Mouse (Mus musculus) midbrain, postnatal 0 days (tissue): ENCODE results near the gene Serpina5. TPM values are rescaled to one million over a fixed set of nuclear protein-coding genes. Genes with fewer than 3 reads are reported as not detected.

Experiments
- ATAC-seq: fragments of 200-750 bp; cut with Nextera tagmentation; 2 replicates; pipeline ENCODE4 v1.8.0; 2017; ENCODE audit warnings: moderate number of reproducible peaks, mild to moderate bottlenecking, moderate TSS enrichment, moderate library complexity; ENCODE audit not compliant: low FRiP score
- DNase-seq: peaks from one replicate; pipeline ENCODE4 v3.0.0-alpha.2; 2015; ENCODE audit warnings: low spot score
- H3K27ac ChIP-seq: fragments of 300-500 bp; sonication (generic); 2 replicates; pipeline ENCODE4 v1.5.1; 2014; ENCODE audit warnings: low read depth, mild to moderate bottlenecking, low read length, mixed read lengths
- H3K27me3 ChIP-seq: fragments of 300-500 bp; sonication (generic); 2 replicates; pipeline ENCODE4 v1.6.1; 2014; ENCODE audit warnings: low read length, control low read depth, mixed read lengths; ENCODE audit not compliant: insufficient read depth
- H3K36me3 ChIP-seq: fragments of 300-500 bp; sonication (generic); 2 replicates; pipeline ENCODE4 v1.6.1; 2014; ENCODE audit warnings: low read length, control low read depth, mixed read lengths; ENCODE audit not compliant: insufficient read depth
- H3K4me1 ChIP-seq: fragments of 300-500 bp; sonication (generic); 2 replicates; pipeline ENCODE4 v1.6.1; 2014; ENCODE audit warnings: mild to moderate bottlenecking, control low read depth, antibody characterized with exemption, low read length, mixed read lengths; ENCODE audit not compliant: insufficient read depth
- H3K4me2 ChIP-seq: fragments of 300-500 bp; sonication (generic); 2 replicates; pipeline ENCODE4 v1.6.1; 2014; ENCODE audit warnings: low read depth, mild to moderate bottlenecking, low read length, mixed read lengths; ENCODE audit not compliant: poor library complexity, severe bottlenecking
- H3K4me3 ChIP-seq: fragments of 300-500 bp; sonication (generic); 2 replicates; pipeline ENCODE4 v1.5.1; 2014; ENCODE audit warnings: low read depth, mild to moderate bottlenecking, low read length, moderate library complexity
- H3K9ac ChIP-seq: fragments of 300-500 bp; sonication (generic); replicated peaks from 2 replicates; pipeline ENCODE4 v1.6.1; 2014; ENCODE audit warnings: mild to moderate bottlenecking, low read length, moderate library complexity, mixed read lengths; ENCODE audit not compliant: poor library complexity, severe bottlenecking
- H3K9me3 ChIP-seq: fragments of 300-500 bp; sonication (generic); 2 replicates; pipeline ENCODE4 v1.6.1; 2016; ENCODE audit warnings: low read length, control low read depth
- CTCF ChIP-seq: IDR thresholded peaks from 2 replicates; pipeline ENCODE4 v1.5.1; 2016; ENCODE audit warnings: antibody characterized with exemption, mild to moderate bottlenecking
- WGBS: fragments of 180-500 bp; shearing (Covaris S2); extraction: QIAGEN DNeasy Blood & Tissue Kit; methylation state at CpG from one replicate; pipeline ENCODE4 v1.1.7; 2014; 5-methylcytosine and 5-hydroxymethylcytosine counted together
- polyA plus RNA-seq: library from polyadenylated mRNA; unstranded; fragments of >200 nt; fragmentation: Nextera tagmentation; extraction: Ambion mirVana; gene quantifications from 2 replicates; pipeline ENCODE4 v1.2.1, GENCODE M21; 2015
- total RNA-seq: library from RNA; depleted of rRNA; stranded (reverse); fragments of >200 nt; gene quantifications from 2 replicates; pipeline ENCODE4 v1.2.3, GENCODE M21; 2014; rRNA removed

Gene Serpina5
- total and polyA plus RNA-seq, 2 experiments from 2014 or later, result not detected

DNA sequence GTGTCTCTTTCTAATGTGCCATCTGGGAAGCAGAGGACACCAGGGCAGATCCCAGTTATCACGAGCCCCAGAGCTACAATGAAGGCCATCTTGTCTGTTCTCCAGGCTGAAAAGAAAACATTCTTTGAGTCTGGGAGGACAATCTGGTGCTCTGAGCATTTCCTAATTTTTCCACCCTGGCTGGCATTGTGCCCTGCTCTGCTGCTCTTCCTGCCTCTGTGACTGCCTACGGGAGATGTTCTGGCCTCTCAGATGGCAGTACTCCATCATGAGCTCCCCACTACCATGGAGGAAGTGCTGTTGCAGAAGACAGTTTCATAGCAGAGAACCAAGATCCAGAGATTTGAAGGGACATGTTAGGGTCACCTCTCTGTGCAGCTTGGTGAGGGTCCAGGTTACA lies 51.1 kb downstream of the Serpina5 start:
- H3K4me1 ChIP-seq, result no peaks in the 10 kb centered on the region
- ATAC-seq (no peak), DNase-seq (no peak)
- no peaks in the 10 kb centered on the region for H3K9me3 ChIP-seq
- no peak overlapping the region for H3K9ac ChIP-seq
- no peak overlapping the region for H3K4me2 ChIP-seq
- no peaks in the 10 kb centered on the region for H3K27me3 ChIP-seq
- H3K4me3 ChIP-seq, result no peak overlapping the region
- H3K27ac ChIP-seq, result no peak overlapping the region
- no peak for TF ChIP-seq CTCF
- 81% methylated on average over 2 of the region's 2 CpGs for WGBS
- H3K36me3 ChIP-seq, result no peaks in the 10 kb centered on the region

DNA sequence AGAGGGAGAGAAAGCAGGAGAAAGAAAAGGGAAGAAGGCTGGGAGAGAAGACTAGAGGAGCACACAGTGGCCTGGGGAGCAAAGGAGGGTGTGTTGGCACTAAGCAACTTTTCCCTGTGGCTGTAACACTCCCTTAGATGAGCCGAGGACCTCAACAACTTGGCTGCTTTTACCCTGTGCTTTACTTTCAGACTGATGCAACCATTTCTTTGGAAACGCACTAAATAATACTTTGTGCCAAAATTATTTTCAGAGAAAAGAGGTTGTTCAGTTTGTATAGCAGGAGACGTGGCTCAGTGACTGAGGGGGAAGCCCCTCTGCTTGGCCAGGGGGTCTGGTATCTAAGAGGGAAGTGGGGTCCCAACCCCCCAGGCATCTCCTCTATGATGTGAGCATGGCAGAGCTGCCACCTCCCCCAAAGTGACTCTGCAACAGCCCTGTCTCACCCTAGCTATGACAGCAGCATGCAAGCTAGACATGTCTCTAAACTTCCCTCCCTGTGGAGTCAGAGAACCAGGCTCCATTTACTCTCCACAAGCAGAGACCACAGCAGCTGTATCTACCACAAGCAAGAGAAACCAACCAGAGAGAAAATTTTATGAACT lies 52.2 kb downstream of the Serpina5 start:
- Histone ChIP-seq H3K27ac (no peak overlapping the region), H3K4me2 (no peak overlapping the region), H3K27me3 (no peaks in the 10 kb centered on the region), H3K4me1 (no peaks in the 10 kb centered on the region), H3K9ac (no peak overlapping the region), H3K36me3 (no peaks in the 10 kb centered on the region), H3K9me3 (no peaks in the 10 kb centered on the region), H3K4me3 (no peak overlapping the region)
- DNase-seq, result no peak
- WGBS, result 77% methylated on average over 3 of the region's 3 CpGs
- no peak for TF ChIP-seq CTCF
- no peak for ATAC-seq

DNA sequence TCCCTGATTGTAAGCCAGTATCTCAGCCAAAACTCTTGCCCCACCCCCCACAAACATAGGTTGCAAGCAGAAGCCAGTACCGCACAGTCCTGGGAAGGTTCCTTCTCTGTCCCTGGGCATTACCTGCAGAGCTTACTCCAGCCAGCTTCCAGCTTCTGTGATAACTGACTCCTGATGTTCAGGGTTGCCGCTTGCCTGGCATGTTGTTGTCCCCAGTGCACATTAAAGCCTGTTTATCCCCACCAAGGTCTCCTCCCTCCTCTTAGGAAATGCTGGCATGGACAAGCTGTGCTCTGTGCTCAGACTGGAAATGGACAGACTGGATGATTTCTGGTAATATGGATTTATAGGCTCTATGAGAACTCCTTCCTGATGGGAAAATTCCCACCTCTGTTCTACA lies 52.7 kb downstream of the Serpina5 start, which contains the start of gene Serpina3c:
TSS of gene Serpina3c (minus strand) at position 215 of the 400 bp plus-strand sequence.
- Histone ChIP-seq H3K27ac (no peak within 1 kb of the TSS), H3K27me3 (no peaks in the 10 kb centered on the region), H3K4me3 (no peak within 1 kb of the TSS), H3K36me3 (no peaks in the 10 kb centered on the region), H3K9ac (no peak within 1 kb of the TSS), H3K4me2 (no peak within 1 kb of the TSS), H3K9me3 (no peaks in the 10 kb centered on the region), H3K4me1 (no peaks in the 10 kb centered on the region)
- DNase-seq, result no peak
- no peak for TF ChIP-seq CTCF
- WGBS, result 91% methylated on average over 2 of the region's 2 CpGs
- no peak for ATAC-seq

Other genes starting within 250 kb of the Serpina5 start
- not detected in 2 replicates for gene Serpina1a, start 237.6 kb upstream of the Serpina5 start, total RNA-seq
- not detected in 2 replicates for gene Serpina1a, start 237.6 kb upstream of the Serpina5 start, polyA plus RNA-seq
- not detected in 2 replicates for gene Serpina1c, start 196.2 kb upstream of the Serpina5 start, total RNA-seq
- gene Serpina1c, start 196.2 kb upstream of the Serpina5 start, polyA plus RNA-seq, result not detected in 2 replicates
- not detected in 2 replicates for gene Serpina1e, start 142.1 kb upstream of the Serpina5 start, total RNA-seq
- gene Serpina1e, start 142.1 kb upstream of the Serpina5 start, polyA plus RNA-seq, result not detected in 2 replicates
- not detected in 2 replicates for gene Serpina11, start 111.2 kb upstream of the Serpina5 start, total RNA-seq
- gene Serpina11, start 111.2 kb upstream of the Serpina5 start, polyA plus RNA-seq, result not detected in 2 replicates
- gene Serpina9, start 87.4 kb upstream of the Serpina5 start, total RNA-seq, result 0.85 TPM in 1 of 2 replicates, not detected in the other
- gene Serpina9, start 87.4 kb upstream of the Serpina5 start, polyA plus RNA-seq, result 0.14 and 0.22 TPM in 2 replicates
- gene Serpina12, start 56.7 kb upstream of the Serpina5 start, total RNA-seq, result 0.16 TPM in 1 of 2 replicates, not detected in the other
- gene Serpina12, start 56.7 kb upstream of the Serpina5 start, polyA plus RNA-seq, result not detected in 2 replicates
- gene Serpina3a, start 11.6 kb downstream of the Serpina5 start, total RNA-seq, result not detected in 2 replicates
- gene Serpina3a, start 11.6 kb downstream of the Serpina5 start, polyA plus RNA-seq, result not detected in 2 replicates
- gene Serpina3b, start 26.9 kb downstream of the Serpina5 start, total RNA-seq, result not detected in 2 replicates
- not detected in 2 replicates for gene Serpina3b, start 26.9 kb downstream of the Serpina5 start, polyA plus RNA-seq
- not detected in 2 replicates for gene Serpina3c, start 52.8 kb downstream of the Serpina5 start, total RNA-seq
- gene Serpina3c, start 52.8 kb downstream of the Serpina5 start, polyA plus RNA-seq, result not detected in 2 replicates
- 0.55 TPM in 1 of 2 replicates, not detected in the other for gene Serpina3f, start 113.4 kb downstream of the Serpina5 start, total RNA-seq
- gene Serpina3f, start 113.4 kb downstream of the Serpina5 start, polyA plus RNA-seq, result 0.07 and 0.15 TPM in 2 replicates
- 0.77 and 1.2 TPM in 2 replicates for gene Serpina3g, start 135.1 kb downstream of the Serpina5 start, total RNA-seq
- gene Serpina3g, start 135.1 kb downstream of the Serpina5 start, polyA plus RNA-seq, result 0.83 and 1.4 TPM in 2 replicates
- 0.49 TPM in 1 of 2 replicates, not detected in the other for gene Serpina3i, start 162.0 kb downstream of the Serpina5 start, total RNA-seq
- not detected in 2 replicates for gene Serpina3i, start 162.0 kb downstream of the Serpina5 start, polyA plus RNA-seq
- not detected in 2 replicates for gene Serpina3j, start 213.4 kb downstream of the Serpina5 start, total RNA-seq
- gene Serpina3j, start 213.4 kb downstream of the Serpina5 start, polyA plus RNA-seq, result not detected in 2 replicates
- not detected in 2 replicates for gene Serpina3k, start 237.4 kb downstream of the Serpina5 start, total RNA-seq
- not detected in 2 replicates for gene Serpina3k, start 237.4 kb downstream of the Serpina5 start, polyA plus RNA-seq
- gene Serpina3m, start 237.4 kb downstream of the Serpina5 start, total RNA-seq, result not detected in 2 replicates
- gene Serpina3m, start 237.4 kb downstream of the Serpina5 start, polyA plus RNA-seq, result not detected in 2 replicates